Mouse (Mus musculus) heart, postnatal 0 days (tissue): ENCODE data around the gene Plpp3. TPM values are rescaled to one million over a fixed set of nuclear protein-coding genes. Genes with fewer than 3 reads are reported as not detected.

ENCODE experiments used
- ATAC-seq: fragments of 200-750 bp; cut with Nextera tagmentation; 2 replicates; pipeline ENCODE4 v1.8.0; 2017; ENCODE audit warnings: low read depth, moderate number of reproducible peaks, moderate library complexity; ENCODE audit not compliant: insufficient read depth
- DNase-seq: peaks from one replicate; pipeline ENCODE4 v3.0.0-alpha.2; 2016; ENCODE audit warnings: low spot score
- H3K27ac ChIP-seq: fragments of 300-500 bp; sonication (generic); 2 replicates; pipeline ENCODE4 v1.5.1; 2014; ENCODE audit warnings: low read depth, mild to moderate bottlenecking
- H3K27me3 ChIP-seq: fragments of 300-500 bp; sonication (generic); 2 replicates; pipeline ENCODE4 v1.6.1; 2014; ENCODE audit warnings: low read length, mixed read lengths; ENCODE audit not compliant: control insufficient read depth, insufficient read depth
- H3K36me3 ChIP-seq: fragments of 300-500 bp; sonication (generic); replicated peaks from 2 replicates; pipeline ENCODE4 v1.6.1; 2014; ENCODE audit warnings: low read length, mixed read lengths; ENCODE audit not compliant: control insufficient read depth, insufficient read depth
- H3K4me1 ChIP-seq: fragments of 300-500 bp; sonication (generic); 2 replicates; pipeline ENCODE4 v1.6.1; 2014; ENCODE audit warnings: antibody characterized with exemption; ENCODE audit not compliant: control insufficient read depth, insufficient read depth
- H3K4me2 ChIP-seq: fragments of 300-500 bp; sonication (generic); 2 replicates; pipeline ENCODE4 v1.6.1; 2014; ENCODE audit warnings: low read depth, mild to moderate bottlenecking, low read length, moderate library complexity
- H3K4me3 ChIP-seq: fragments of 300-500 bp; sonication (generic); 2 replicates; pipeline ENCODE4 v1.5.1; 2014; ENCODE audit warnings: low read depth, low read length
- H3K9ac ChIP-seq: fragments of 300-500 bp; sonication (generic); replicated peaks from 2 replicates; pipeline ENCODE4 v1.6.1; 2014; ENCODE audit warnings: low read depth, low read length, mixed read lengths
- H3K9me3 ChIP-seq: fragments of 300-500 bp; sonication (generic); replicated peaks from 2 replicates; pipeline ENCODE4 v1.6.1; 2016; ENCODE audit warnings: low read length; ENCODE audit not compliant: control insufficient read depth
- CTCF ChIP-seq: IDR thresholded peaks from 2 replicates; pipeline ENCODE4 v1.5.1; 2016; ENCODE audit warnings: antibody characterized with exemption, control low read depth, low read depth
- EP300 ChIP-seq: IDR thresholded peaks from 2 replicates; pipeline ENCODE4 v1.6.1; 2016; ENCODE audit warnings: antibody characterized with exemption, low read depth
- WGBS: fragments of 180-500 bp; shearing (Covaris S2); extraction: QIAGEN DNeasy Blood & Tissue Kit; methylation state at CpG from one replicate; pipeline ENCODE4 v1.1.7; 2014; 5-methylcytosine and 5-hydroxymethylcytosine counted together
- polyA plus RNA-seq: library from polyadenylated mRNA; unstranded; fragments of >200 nt; fragmentation: Nextera tagmentation; extraction: Ambion mirVana; gene quantifications from 2 replicates; pipeline ENCODE4 v1.2.1, GENCODE M21; 2015
- total RNA-seq: library from RNA; depleted of rRNA; stranded (reverse); fragments of >200 nt; gene quantifications from 2 replicates; pipeline ENCODE4 v1.2.3, GENCODE M21; 2014; ENCODE audit warnings: low replicate concordance

Gene Plpp3
- total and polyA plus RNA-seq, 2 experiments from 2014 or later = 56.4 to 57.0 TPM

DNA sequence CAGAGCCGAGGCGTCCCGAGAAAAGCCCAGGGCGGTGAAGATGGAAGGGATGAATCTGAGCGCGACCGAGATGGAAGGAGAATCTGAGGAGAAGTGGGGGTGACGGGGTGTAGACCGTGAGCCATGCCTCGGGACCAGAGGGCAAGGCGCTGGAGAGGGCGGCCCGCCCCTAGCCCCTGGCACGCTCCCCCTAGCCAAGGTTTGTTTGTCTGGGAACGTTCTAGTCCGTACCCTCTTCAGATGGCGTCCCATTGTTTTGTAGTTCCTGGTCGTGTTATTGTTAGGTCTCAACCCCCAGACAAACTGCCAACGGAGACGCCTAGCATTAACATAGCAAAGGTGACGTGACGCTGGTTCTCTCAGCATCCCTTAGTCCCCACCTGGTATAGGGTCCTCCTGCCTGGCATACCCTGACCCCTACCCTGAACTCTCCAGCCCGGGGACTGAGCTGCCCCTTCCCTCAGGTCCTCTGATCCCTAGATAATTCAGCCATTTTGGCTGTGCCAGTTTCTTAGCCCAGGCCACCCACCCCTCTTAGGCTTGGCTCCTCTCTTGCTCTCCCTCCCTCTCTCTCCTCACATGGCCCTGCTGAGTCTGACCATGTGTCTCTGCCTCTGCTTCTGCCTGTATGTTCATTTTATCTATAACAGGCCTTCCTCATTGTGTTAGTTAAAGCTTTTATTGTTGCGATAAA, 47.0 kb upstream of the Plpp3 start:
- 3% methylated on average over 24 of the region's 24 CpGs for WGBS
- Histone ChIP-seq H3K27me3 (no peaks in the 10 kb centered on the region), H3K4me3 (peak overlapping the region; percentile 80), H3K27ac (peak overlapping the region; percentile 99), H3K9me3 (no peaks in the 10 kb centered on the region), H3K4me1 (peaks cover 21% of the 10 kb centered on the region; the same call in 1 of the 2 replicates), H3K4me2 (peak overlapping the region; percentile 77), H3K9ac (peak overlapping the region; percentile 95), H3K36me3 (no peaks in the 10 kb centered on the region)
- DNase-seq (no peak), ATAC-seq (peak; percentile 40)
- TF ChIP-seq CTCF (no peak), EP300 (no peak)

DNA sequence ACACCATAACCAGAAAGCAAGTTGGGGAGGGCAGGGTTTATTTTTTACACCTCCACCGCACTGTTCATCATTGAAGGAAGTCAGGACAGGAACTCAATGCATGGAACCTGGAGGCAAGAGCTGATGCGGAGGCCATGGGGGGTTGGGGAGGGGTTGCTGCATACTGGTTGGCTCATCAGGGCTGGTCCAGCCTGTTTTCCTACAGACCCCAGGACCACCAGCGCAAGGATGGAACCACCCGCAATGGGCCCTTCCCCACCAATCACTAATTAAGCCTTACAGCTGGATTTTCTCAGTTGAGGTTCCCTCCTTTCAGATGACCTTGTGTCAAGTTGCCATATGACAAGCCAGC, 46.5 kb upstream of the Plpp3 start:
- Histone ChIP-seq H3K4me3 (peak overlapping the region; percentile 80), H3K4me2 (peak overlapping the region; percentile 77), H3K4me1 (peaks cover 21% of the 10 kb centered on the region; the same call in 1 of the 2 replicates), H3K27me3 (no peaks in the 10 kb centered on the region), H3K36me3 (no peaks in the 10 kb centered on the region), H3K27ac (peak overlapping the region; percentile 99), H3K9ac (peak overlapping the region; percentile 95), H3K9me3 (no peaks in the 10 kb centered on the region)
- TF ChIP-seq EP300 (no peak), CTCF (no peak)
- WGBS = 65% methylated on average over 4 of the region's 4 CpGs
- ATAC-seq (no peak), DNase-seq (no peak)

DNA sequence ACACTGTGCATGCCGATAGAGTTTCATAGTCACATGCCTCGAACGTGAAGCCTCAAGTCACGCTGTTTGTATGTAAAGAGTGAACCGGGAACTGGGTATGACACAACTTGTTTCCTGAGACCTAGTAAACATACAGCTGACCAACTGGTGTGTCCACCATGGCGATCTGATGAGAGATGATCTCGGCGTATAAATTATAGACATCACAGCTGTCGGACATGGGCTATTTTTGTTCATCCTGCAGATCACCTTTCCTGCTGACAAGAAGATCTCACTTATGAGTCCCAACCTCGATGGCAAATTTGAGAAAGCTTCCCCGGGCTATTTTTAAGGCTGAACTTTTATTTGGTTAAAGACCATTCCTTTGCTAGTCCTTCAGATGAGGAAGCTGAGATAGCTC, 45.4 kb upstream of the Plpp3 start:
- ATAC-seq = no peak

DNA sequence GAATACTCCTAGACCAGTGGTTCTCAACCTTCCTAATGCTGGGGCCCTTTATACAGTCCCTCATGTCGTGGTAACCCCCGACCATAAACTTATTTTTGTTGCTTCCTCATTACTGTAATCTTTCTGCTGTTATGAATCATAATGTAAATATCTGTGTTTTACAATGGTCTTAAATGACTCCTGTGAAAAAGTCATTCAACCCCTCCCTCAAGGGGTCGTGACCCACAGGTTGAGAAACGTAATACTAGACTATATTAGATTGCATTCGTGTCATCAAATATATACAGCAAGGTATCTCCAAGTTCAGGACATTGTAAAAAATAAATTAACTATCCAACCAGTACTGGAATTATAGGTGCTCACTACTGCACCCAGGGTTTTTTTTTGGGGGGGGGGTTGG, 44.1 kb upstream of the Plpp3 start:
- no peak overlapping the region for H3K9ac ChIP-seq
- H3K27me3 ChIP-seq = no peaks in the 10 kb centered on the region
- no peaks in the 10 kb centered on the region for H3K36me3 ChIP-seq
- no peak overlapping the region for H3K4me3 ChIP-seq
- 81% methylated on average over 5 of the region's 5 CpGs for WGBS
- no peak for DNase-seq
- H3K27ac ChIP-seq = no peak overlapping the region
- no peaks in the 10 kb centered on the region for H3K9me3 ChIP-seq
- H3K4me2 ChIP-seq = no peak overlapping the region
- peaks cover 9% of the 10 kb centered on the region for H3K4me1 ChIP-seq
- ATAC-seq = no peak
- TF ChIP-seq EP300 (no peak), CTCF (no peak)

More for the DNA sequence above, 45.4 kb upstream of the Plpp3 start:
- TF ChIP-seq EP300 (no peak), CTCF (no peak)
- H3K27me3 ChIP-seq = no peaks in the 10 kb centered on the region
- H3K4me1 ChIP-seq = peaks cover 15% of the 10 kb centered on the region; the same call in 1 of the 2 replicates
- no peaks in the 10 kb centered on the region for H3K9me3 ChIP-seq
- no peak overlapping the region for H3K4me3 ChIP-seq
- WGBS = 67% methylated on average over 11 of the region's 11 CpGs
- no peak overlapping the region for H3K27ac ChIP-seq
- H3K36me3 ChIP-seq = no peaks in the 10 kb centered on the region
- no peak for DNase-seq
- no peak overlapping the region for H3K4me2 ChIP-seq
- H3K9ac ChIP-seq = no peak overlapping the region

DNA sequence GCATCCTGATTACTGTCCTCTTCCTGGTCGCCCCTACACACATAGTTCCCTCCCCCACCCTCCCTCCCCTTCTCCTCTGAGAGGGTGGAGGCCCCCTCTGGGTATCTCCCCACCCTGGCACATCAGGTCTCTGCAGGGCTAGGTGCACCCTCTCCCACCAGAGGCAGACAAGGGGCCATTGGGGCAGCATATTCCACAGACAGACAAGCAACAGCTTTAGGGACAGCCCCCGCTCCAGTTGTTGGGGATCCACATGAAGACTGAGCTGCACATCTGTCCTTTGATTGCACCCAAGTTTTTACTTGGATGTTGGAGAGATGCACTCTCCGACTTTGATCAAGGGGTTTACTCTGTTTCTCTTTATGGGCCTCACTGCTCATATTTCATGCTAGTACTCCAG, 43.7 kb upstream of the Plpp3 start:
- Histone ChIP-seq H3K9ac (no peak overlapping the region), H3K4me2 (no peak overlapping the region), H3K36me3 (no peaks in the 10 kb centered on the region), H3K27ac (no peak overlapping the region), H3K4me1 (peaks cover 9% of the 10 kb centered on the region), H3K27me3 (no peaks in the 10 kb centered on the region), H3K9me3 (no peaks in the 10 kb centered on the region), H3K4me3 (no peak overlapping the region)
- TF ChIP-seq CTCF (no peak), EP300 (no peak)
- ATAC-seq (no peak), DNase-seq (no peak)
- 75% methylated on average over 3 of the region's 3 CpGs for WGBS

DNA sequence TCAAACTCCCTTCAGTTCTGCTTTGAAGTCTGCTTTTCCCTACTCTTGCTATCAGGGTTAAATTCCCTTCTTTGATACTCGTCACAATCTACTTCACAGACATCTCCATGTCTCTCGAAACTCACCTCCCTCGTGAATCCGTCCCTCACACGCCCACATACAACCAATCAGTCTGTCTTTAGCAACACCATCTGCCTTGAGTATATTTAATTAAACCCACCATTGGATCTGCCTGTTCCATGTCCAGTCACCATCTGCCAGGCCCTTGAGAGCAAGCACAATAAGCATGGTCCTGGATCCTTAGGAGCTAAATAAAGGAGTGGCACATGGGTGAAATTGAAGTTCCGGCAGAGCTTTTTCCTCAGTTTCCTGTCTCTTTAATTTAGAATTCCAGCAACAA, 36.1 kb upstream of the Plpp3 start:
- H3K36me3 ChIP-seq = no peaks in the 10 kb centered on the region
- peaks cover 8% of the 10 kb centered on the region; the same call in 1 of the 2 replicates for H3K4me1 ChIP-seq
- ATAC-seq = no peak
- no peak overlapping the region for H3K9ac ChIP-seq
- H3K9me3 ChIP-seq = no peaks in the 10 kb centered on the region
- no peak overlapping the region for H3K4me3 ChIP-seq
- DNase-seq = no peak
- H3K27ac ChIP-seq = no peak overlapping the region
- no peak overlapping the region for H3K4me2 ChIP-seq
- no peak for TF ChIP-seq EP300
- TF ChIP-seq CTCF = no peak
- no peaks in the 10 kb centered on the region for H3K27me3 ChIP-seq
- WGBS = 76% methylated on average over 6 of the region's 6 CpGs
